Mouse (Mus musculus) right cerebral cortex, postnatal 25 days (tissue): ENCODE data around the gene Fam167b.
"Not testable (repeated sequence)": the region's sequence is repeated elsewhere in the genome, so short reads cannot be mapped to it uniquely, and the experiment has no call there.

Experiments
- DNase-seq: peaks from one replicate; pipeline ENCODE4 v3.0.0; 2022

Gene Fam167b

GRCm38 (mm10) chr4:129557256-129557808 is 21.0 kb downstream of the Fam167b start:
- no peak for DNase-seq

- peak; percentile 77 for DNase-seq
Measured at GRCm38 (mm10) chr4:129556532-129557223, 21.7 kb downstream of the Fam167b start.

GRCm38 (mm10) chr4:129555862-129556531 is 22.4 kb downstream of the Fam167b start:
- peak; percentile 27 for DNase-seq

GRCm38 (mm10) chr4:129555421-129555861 is 22.9 kb downstream of the Fam167b start:
- DNase-seq: peak; percentile 27

- DNase-seq: not testable (repeated sequence)
Measured at GRCm38 (mm10) chr4:129554512-129554911, 23.8 kb downstream of the Fam167b start.

GRCm38 (mm10) chr4:129550295-129550694 is 28.1 kb downstream of the Fam167b start:
- DNase-seq: no peak

GRCm38 (mm10) chr4:129549306-129549705 is 29.0 kb downstream of the Fam167b start:
- DNase-seq: no peak

GRCm38 (mm10) chr4:129547631-129548030 is 30.7 kb downstream of the Fam167b start:
- DNase-seq: not testable (repeated sequence)

GRCm38 (mm10) chr4:129544106-129544505 is 34.2 kb downstream of the Fam167b start:
- no peak for DNase-seq

GRCm38 (mm10) chr4:129542592-129543141 is 35.7 kb downstream of the Fam167b start, which contains the start of gene Hdac1:
Gene Hdac1 (minus strand): TSS chr4:129542713.
- DNase-seq: peak; percentile 96

- no peak for DNase-seq
Measured at GRCm38 (mm10) chr4:129541868-129542591, 36.3 kb downstream of the Fam167b start.

- no peak for DNase-seq
Measured at GRCm38 (mm10) chr4:129540012-129540411, 38.3 kb downstream of the Fam167b start.

GRCm38 (mm10) chr4:129528901-129529300 is 49.4 kb downstream of the Fam167b start:
- not testable (repeated sequence) for DNase-seq
